Mouse (Mus musculus) hindbrain, embryonic 14.5 days (tissue): ENCODE measurements around the gene Ppp1ca. TPM values are rescaled to one million over a fixed set of nuclear protein-coding genes. Genes with fewer than 3 reads are reported as not detected.

Experiments used
- ATAC-seq: fragments of 200-750 bp; cut with Nextera tagmentation; 2 replicates; pipeline ENCODE4 v1.8.0; 2017; ENCODE audit warnings: moderate number of reproducible peaks, mild to moderate bottlenecking, moderate TSS enrichment, moderate library complexity; ENCODE audit not compliant: low FRiP score
- DNase-seq: peaks from one replicate; pipeline ENCODE4 v3.0.0-alpha.2; 2015; ENCODE audit warnings: low spot score
- H3K27ac ChIP-seq: fragments of 300-500 bp; sonication (generic); 2 replicates; pipeline ENCODE4 v1.5.1; 2014; ENCODE audit warnings: mild to moderate bottlenecking, moderate library complexity
- H3K27me3 ChIP-seq: fragments of 300-500 bp; sonication (generic); 2 replicates; pipeline ENCODE4 v1.6.1; 2014; ENCODE audit warnings: mild to moderate bottlenecking, low read length, mixed read lengths; ENCODE audit not compliant: control insufficient read depth, insufficient read depth
- H3K36me3 ChIP-seq: fragments of 300-500 bp; sonication (generic); replicated peaks from 2 replicates; pipeline ENCODE4 v1.6.1; 2014; ENCODE audit not compliant: control insufficient read depth, insufficient read depth
- H3K4me1 ChIP-seq: fragments of 300-500 bp; sonication (generic); replicated peaks from 2 replicates; pipeline ENCODE4 v1.6.1; 2014; ENCODE audit warnings: antibody characterized with exemption, low read length, mixed read lengths; ENCODE audit not compliant: control insufficient read depth, insufficient read depth
- H3K4me2 ChIP-seq: fragments of 300-500 bp; sonication (generic); replicated peaks from 2 replicates; pipeline ENCODE4 v1.6.1; 2014; ENCODE audit warnings: mild to moderate bottlenecking, moderate library complexity
- H3K4me3 ChIP-seq: fragments of 300-500 bp; sonication (generic); replicated peaks from 2 replicates; pipeline ENCODE4 v1.5.1; 2014; ENCODE audit warnings: mild to moderate bottlenecking, low read length
- H3K9ac ChIP-seq: fragments of 300-500 bp; sonication (generic); 2 replicates; pipeline ENCODE4 v1.6.1; 2014
- H3K9me3 ChIP-seq: fragments of 300-500 bp; sonication (generic); 2 replicates; pipeline ENCODE4 v1.6.1; 2016; ENCODE audit warnings: low read length; ENCODE audit not compliant: control insufficient read depth
- WGBS: fragments of 180-500 bp; shearing (Covaris S2); extraction: QIAGEN DNeasy Blood & Tissue Kit; methylation state at CpG from one replicate; pipeline ENCODE4 v1.1.7; 2014; 5-methylcytosine and 5-hydroxymethylcytosine counted together
- polyA plus RNA-seq: library from polyadenylated mRNA; unstranded; fragments of >200 nt; fragmentation: Nextera tagmentation; extraction: Ambion mirVana; gene quantifications from 2 replicates; pipeline ENCODE4 v1.2.1, GENCODE M21; 2014

Gene Ppp1ca
- polyA plus RNA-seq, 1 experiment from 2014 or later = 581 TPM

DNA sequence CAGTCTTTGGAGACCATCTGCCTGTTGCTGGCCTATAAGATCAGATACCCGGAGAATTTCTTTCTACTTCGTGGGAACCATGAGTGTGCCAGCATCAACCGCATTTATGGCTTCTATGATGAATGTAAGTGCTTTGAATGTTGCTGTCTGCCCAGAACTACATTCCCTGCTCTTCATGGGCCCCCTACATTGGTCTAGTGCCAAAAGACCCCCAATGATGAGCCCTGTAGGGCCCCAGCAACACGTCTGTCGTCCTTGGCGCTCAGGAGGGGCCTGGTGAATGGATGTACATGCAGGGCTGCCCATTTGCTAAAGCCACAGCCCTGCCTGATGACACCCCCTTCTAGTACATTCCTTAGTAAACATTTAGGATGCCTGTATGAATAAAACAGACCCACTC is 1.3 kb downstream of the Ppp1ca start:
- peak overlapping the region; percentile 98 for H3K9ac ChIP-seq
- 61% methylated on average over 6 of the region's 6 CpGs for WGBS
- peak overlapping the region; percentile 97 for H3K4me3 ChIP-seq
- H3K36me3 ChIP-seq = peaks cover 44% of the 10 kb centered on the region
- H3K27me3 ChIP-seq = no peaks in the 10 kb centered on the region
- ATAC-seq = no peak
- no peak overlapping the region; the same call in 1 of the 2 replicates for H3K27ac ChIP-seq
- H3K4me1 ChIP-seq = peaks cover 12% of the 10 kb centered on the region
- no peaks in the 10 kb centered on the region for H3K9me3 ChIP-seq
- DNase-seq = no peak
- peak overlapping the region; percentile 65 for H3K4me2 ChIP-seq

DNA sequence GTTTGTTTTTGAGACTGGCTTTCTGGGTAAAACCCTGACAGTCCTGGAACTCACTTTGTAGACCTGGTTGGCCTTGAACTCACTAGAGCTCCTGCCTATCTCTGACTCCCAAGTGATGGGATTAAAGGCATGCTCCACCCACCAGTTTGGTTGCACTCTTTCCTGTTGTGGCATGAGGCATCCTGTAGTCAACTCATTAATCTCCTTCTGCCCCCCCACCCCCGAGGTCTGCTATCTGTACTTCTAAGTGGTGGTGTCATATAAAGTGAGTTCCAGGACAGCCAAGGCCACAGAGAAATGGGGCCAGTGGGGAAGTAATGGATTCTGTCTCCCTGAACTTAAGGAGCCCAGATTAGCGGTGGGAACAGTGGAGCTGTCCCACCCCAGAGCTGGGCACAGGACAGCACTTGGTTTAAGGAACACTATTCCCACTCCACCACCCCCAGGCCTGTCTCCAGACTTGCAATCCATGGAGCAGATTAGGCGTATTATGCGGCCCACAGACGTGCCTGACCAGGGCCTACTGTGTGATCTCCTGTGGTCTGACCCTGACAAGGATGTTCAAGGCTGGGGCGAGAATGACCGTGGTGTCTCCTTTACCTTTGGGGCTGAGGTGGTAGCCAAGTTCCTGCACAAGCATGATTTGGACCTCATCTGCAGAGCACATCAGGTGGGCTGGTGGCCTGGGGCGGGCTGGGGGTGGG is 2.3 kb downstream of the Ppp1ca start:
- Histone ChIP-seq H3K27ac (no peak overlapping the region), H3K36me3 (peaks cover 44% of the 10 kb centered on the region), H3K9ac (no peak overlapping the region), H3K9me3 (no peaks in the 10 kb centered on the region), H3K4me3 (no peak overlapping the region), H3K4me1 (peaks cover 12% of the 10 kb centered on the region), H3K4me2 (peak overlapping the region; percentile 65; the same call in 1 of the 2 replicates), H3K27me3 (no peaks in the 10 kb centered on the region)
- WGBS = 91% methylated on average over 8 of the region's 8 CpGs
- DNase-seq = no peak
- no peak for ATAC-seq

DNA sequence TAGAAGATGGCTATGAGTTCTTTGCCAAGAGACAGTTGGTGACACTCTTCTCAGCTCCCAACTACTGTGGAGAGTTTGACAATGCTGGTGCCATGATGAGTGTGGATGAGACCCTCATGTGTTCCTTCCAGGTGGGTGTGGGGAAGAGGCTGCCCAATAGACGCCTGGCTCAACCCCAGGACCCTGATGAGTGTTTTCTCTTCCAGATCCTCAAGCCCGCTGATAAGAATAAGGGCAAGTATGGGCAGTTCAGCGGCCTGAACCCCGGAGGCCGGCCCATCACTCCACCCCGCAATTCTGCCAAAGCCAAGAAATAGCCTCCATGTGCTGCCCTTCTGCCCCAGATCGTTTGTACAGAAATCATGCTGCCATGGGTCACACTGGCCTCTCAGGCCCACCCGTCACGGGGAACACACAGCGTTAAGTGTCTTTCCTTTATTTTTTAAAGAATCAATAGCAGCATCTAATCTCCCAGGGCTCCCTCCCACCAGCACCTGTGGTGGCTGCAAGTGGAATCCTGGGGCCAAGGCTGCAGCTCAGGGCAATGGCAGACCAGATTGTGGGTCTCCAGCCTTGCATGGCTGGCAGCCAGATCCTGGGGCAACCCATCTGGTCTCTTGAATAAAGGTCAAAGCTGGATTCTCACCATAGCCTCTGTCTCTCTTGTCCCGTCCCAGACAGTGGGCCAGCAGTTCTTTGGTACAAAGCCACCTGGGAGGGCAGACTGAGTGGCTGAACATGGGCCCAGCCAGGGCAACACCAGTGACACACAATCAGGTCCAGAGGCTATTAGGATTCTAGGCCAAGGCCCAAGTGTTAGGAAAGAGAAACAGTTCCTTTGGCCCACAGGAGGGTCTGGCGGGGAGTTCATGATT is 3.1 kb downstream of the Ppp1ca start:
- Histone ChIP-seq H3K4me1 (peaks cover 12% of the 10 kb centered on the region), H3K36me3 (peaks cover 44% of the 10 kb centered on the region), H3K4me3 (no peak overlapping the region), H3K9ac (no peak overlapping the region), H3K9me3 (no peaks in the 10 kb centered on the region), H3K27me3 (no peaks in the 10 kb centered on the region), H3K27ac (no peak overlapping the region), H3K4me2 (no peak overlapping the region)
- no peak for DNase-seq
- 75% methylated on average over 12 of the region's 12 CpGs for WGBS
- no peak for ATAC-seq

DNA sequence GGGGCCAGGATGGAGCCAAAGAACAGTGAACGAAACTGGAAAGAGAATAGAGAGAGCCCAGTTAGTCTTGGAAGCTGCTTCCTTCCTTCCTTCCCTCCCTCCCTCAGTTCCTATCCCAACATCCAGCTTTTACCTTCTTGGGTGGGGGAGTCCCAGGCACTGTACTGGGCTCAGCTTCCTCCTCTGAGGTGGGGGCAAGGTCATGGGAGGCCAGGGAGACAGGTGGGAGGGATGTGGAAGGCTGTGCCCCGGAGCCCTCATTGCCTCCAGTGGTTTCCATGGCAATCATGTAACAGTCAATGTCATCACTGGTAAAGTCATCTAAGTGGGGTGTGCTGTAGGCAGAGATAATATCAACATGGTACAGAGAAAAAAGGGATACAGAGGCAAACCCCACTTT is 4.2 kb downstream of the Ppp1ca start:
- Histone ChIP-seq H3K27ac (no peak overlapping the region), H3K36me3 (peaks cover 44% of the 10 kb centered on the region), H3K9me3 (no peaks in the 10 kb centered on the region), H3K4me2 (no peak overlapping the region), H3K27me3 (no peaks in the 10 kb centered on the region), H3K4me3 (no peak overlapping the region), H3K9ac (no peak overlapping the region), H3K4me1 (peaks cover 21% of the 10 kb centered on the region)
- WGBS = 50% methylated on average over 2 of the region's 2 CpGs
- ATAC-seq = no peak
- DNase-seq = no peak

DNA sequence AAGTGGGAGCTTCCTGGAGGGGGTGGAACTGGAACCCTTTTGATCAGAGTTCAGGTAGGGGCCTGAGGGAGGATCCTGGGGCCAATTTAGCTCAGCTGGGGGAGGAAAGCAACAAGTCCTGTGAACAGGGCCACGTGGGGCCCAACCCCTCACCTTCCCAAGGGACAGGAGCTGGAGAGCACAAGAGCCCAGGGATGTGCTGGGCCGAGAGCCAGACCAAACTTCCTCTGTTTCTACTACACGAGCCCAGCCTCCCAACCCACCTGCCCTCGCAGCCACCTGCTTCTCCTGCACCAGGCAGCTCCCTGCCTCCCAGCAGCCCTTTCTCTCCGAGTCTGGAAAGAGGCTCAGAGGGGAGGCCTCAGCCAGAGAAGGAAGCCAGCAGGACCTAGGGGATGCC is 4.7 kb downstream of the Ppp1ca start:
- ATAC-seq (no peak), DNase-seq (no peak)
- Histone ChIP-seq H3K9me3 (no peaks in the 10 kb centered on the region), H3K27me3 (no peaks in the 10 kb centered on the region), H3K4me2 (no peak overlapping the region), H3K4me1 (peaks cover 22% of the 10 kb centered on the region), H3K9ac (no peak overlapping the region), H3K36me3 (peaks cover 44% of the 10 kb centered on the region), H3K4me3 (no peak overlapping the region), H3K27ac (no peak overlapping the region)
- WGBS = 57% methylated on average over 5 of the region's 5 CpGs

DNA sequence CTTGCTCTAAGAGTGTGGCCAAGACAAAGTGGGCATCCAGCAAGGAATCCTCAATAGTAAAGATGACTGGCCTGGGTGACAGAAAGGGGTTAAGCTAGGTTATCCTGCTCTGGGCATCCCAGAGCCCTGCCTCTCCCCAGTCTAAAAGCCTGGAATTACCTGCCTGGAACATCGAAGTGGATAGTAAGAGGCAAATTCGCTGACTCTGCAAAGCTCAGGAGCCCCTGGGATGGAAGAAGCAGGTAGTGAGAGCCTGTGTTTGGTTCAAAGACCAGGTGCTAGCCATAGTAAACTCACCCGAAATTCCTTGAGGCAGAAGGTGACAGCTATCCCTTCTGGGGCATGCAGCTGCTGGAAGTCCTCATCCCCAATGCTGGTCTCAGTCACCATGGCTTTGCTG is 5.3 kb downstream of the Ppp1ca start:
- Histone ChIP-seq H3K9me3 (no peaks in the 10 kb centered on the region), H3K4me2 (no peak overlapping the region), H3K9ac (no peak overlapping the region), H3K27me3 (no peaks in the 10 kb centered on the region), H3K36me3 (peaks cover 44% of the 10 kb centered on the region), H3K4me1 (peaks cover 28% of the 10 kb centered on the region), H3K4me3 (no peak overlapping the region), H3K27ac (no peak overlapping the region)
- DNase-seq = no peak
- no peak for ATAC-seq
- WGBS = 73% methylated on average over 3 of the region's 3 CpGs

DNA sequence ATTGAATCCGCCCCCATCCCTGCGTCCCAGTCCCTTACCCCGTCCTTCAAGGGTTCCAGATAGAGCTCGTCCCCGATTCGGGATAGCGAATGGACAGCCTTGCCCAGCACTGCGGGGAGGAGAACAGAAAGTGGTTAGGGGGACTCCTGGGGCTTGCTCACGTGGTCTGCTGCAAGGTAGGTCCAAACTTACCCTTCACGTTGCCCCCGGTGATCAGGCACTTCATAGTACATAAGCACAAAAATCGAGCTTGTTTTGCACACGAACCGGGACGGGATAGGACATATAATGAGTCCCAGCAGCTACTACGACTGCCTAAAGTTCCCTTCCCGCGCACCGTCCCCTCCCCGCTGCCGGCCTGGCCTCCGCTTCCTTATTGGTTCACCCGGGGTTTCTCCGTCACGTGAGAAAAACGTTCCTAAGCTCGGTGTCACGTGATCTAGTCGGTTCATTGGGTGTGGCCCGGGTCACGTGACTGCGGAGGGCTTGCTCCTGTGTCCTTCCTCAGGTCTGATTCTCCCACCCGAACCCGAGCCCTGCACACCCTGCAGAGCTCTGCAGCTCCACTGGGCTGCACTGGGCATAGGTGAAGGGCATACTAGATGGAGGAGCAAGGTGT is 9.5 kb downstream of the Ppp1ca start, which contains the start of gene Rad9a:
Rad9a (minus strand) TSS at position 372 of the 619 bp plus-strand sequence.
- DNase-seq (peak; percentile 96), ATAC-seq (peak; percentile 90)
- WGBS = under 1% methylated on average over 34 of the region's 34 CpGs
- Histone ChIP-seq H3K27me3 (peaks cover 7% of the 10 kb centered on the region; the same call in 1 of the 2 replicates), H3K4me1 (peaks cover 22% of the 10 kb centered on the region), H3K9ac (peak within 1 kb of the TSS; percentile 76), H3K27ac (peak within 1 kb of the TSS; percentile 47; the same call in 1 of the 2 replicates), H3K36me3 (peaks cover 12% of the 10 kb centered on the region), H3K9me3 (no peaks in the 10 kb centered on the region), H3K4me3 (peak within 1 kb of the TSS; percentile 61), H3K4me2 (peak within 1 kb of the TSS; percentile 95)

DNA sequence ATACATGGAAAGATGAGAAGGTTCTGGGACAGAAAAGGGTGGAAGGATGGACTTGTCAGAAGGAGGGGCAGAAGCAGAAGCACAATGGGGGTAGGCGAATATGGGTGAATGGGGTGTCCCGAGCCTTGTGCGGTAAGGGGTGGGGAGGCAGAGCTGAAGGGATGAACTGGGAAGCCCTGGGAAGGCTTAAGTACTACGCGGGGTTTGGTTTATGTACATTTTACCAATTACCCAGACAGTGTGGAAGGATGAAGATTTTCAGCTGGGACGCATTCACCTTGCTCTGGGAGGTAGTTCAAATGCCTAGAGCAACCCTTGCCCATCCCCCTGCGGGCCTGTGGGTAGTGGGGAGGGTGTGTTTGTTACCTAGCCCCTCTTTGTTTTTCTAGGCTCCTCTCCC is 10.3 kb downstream of the Ppp1ca start:
- Histone ChIP-seq H3K9me3 (no peaks in the 10 kb centered on the region), H3K27ac (peak overlapping the region; percentile 18; the same call in 1 of the 2 replicates), H3K9ac (peak overlapping the region; percentile 74), H3K4me2 (peak overlapping the region; percentile 95), H3K36me3 (peaks cover 4% of the 10 kb centered on the region), H3K4me3 (peak overlapping the region; percentile 61), H3K27me3 (peaks cover 7% of the 10 kb centered on the region; the same call in 1 of the 2 replicates), H3K4me1 (peaks cover 22% of the 10 kb centered on the region)
- 35% methylated on average over 7 of the region's 7 CpGs for WGBS
- ATAC-seq (peak; percentile 10; the same call in 1 of the 2 replicates), DNase-seq (no peak)

DNA sequence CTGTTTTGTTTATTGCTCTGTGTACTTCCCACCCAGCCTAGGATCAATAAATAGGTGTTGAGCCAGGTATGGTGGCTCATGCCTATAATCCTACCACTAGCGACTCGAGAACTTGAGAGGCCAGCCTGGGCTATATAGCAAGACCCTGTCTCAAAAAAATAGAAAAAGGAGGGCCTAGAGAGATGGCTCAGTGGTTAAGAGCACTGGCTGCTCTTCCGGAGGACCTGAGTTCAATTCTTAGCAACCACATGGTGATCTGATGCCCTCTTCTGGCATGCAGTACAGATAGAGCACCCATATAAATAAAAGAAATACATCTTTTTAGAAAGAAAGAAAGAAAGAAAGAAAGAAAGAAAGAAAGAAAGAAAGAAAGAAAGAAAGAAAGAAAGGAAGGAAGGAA is 11.3 kb downstream of the Ppp1ca start:
- H3K27ac ChIP-seq = no peak overlapping the region
- H3K27me3 ChIP-seq = peaks cover 7% of the 10 kb centered on the region; the same call in 1 of the 2 replicates
- H3K9me3 ChIP-seq = no peaks in the 10 kb centered on the region
- DNase-seq (no peak), ATAC-seq (no peak)
- H3K4me3 ChIP-seq = no peak overlapping the region
- peaks cover 22% of the 10 kb centered on the region for H3K4me1 ChIP-seq
- peak overlapping the region; percentile 95; the same call in 1 of the 2 replicates for H3K4me2 ChIP-seq
- H3K9ac ChIP-seq = no peak overlapping the region
- 67% methylated on average over 3 of the region's 3 CpGs for WGBS
- H3K36me3 ChIP-seq = no peaks in the 10 kb centered on the region
